In genomic region chr17:71003721-71004120, GRCm38 (mm10) we compare ENCODE assay signal across 14 mouse cellular contexts. TPM values are rescaled to one million over a fixed set of nuclear protein-coding genes. Genes with fewer than 3 reads are reported as not detected.
DNase-seq lines count a peak whose midpoint lies in the region; ATAC-seq and TF ChIP-seq lines count a peak whose summit lies in the region.
"Had no signal": no experiment of that assay in that cellular context is flagged by ENCODE, and none has a peak within 500 bp of the region (broad histone marks: within the 10 kb centered on the region; RNA-seq: fewer than 3 reads in every experiment).

No protein-coding gene starts in this region.

- H3K9ac ChIP-seq in heart, embryonic 14.5 days (ENCODE audit: low read length), result peak overlapping the region; percentile 99
- no peak overlapping the region for H3K9ac ChIP-seq in midbrain, embryonic 16.5 days (ENCODE audit: low read depth, low read length)
- peak overlapping the region; percentile 96 for H3K9ac ChIP-seq in liver, embryonic 12.5 days
- no peak overlapping the region for H3K9ac ChIP-seq in stomach, postnatal 0 days (ENCODE audit: low read length)
- H3K9ac ChIP-seq: forebrain, embryonic 15.5 days had no signal

- ATAC-seq in heart, embryonic 14.5 days (ENCODE audit: insufficient number of reproducible peaks, insufficient read depth, low FRiP score, low read depth), result no peak
- no peak for ATAC-seq in midbrain, embryonic 16.5 days
- peak; percentile 13; the same call in 1 of the 2 replicates for ATAC-seq in liver, embryonic 12.5 days
- ATAC-seq in stomach, postnatal 0 days (ENCODE audit: low FRiP score, low TSS enrichment), result no peak
- ATAC-seq: CD4-positive, CD25-positive, alpha-beta regulatory T cell, adult 4 months; forebrain, embryonic 15.5 days had no signal

- H3K4me3 ChIP-seq in heart, embryonic 14.5 days (ENCODE audit: control insufficient read depth in 1 of 2, insufficient read depth in 1 of 2, low read depth in 1 of 2, low read length in 2 of 2), result no peak overlapping the region
- no peak overlapping the region for H3K4me3 ChIP-seq in midbrain, embryonic 10.5 days
- H3K4me3 ChIP-seq in midbrain, embryonic 16.5 days (ENCODE audit: low read depth, low read length), result no peak overlapping the region
- H3K4me3 ChIP-seq in liver, embryonic 12.5 days, result 0 out of 2 replicates have a peak overlapping the region, but pooled peaks have one; percentile 85
- H3K4me3 ChIP-seq in stomach, postnatal 0 days (ENCODE audit: low read depth, low read length), result no peak overlapping the region
- H3K4me3 ChIP-seq: forebrain, embryonic 15.5 days had no signal

- TF ChIP-seq EP300 in stomach, postnatal 0 days (optimal IDR thresholded peaks at IDR 0.05), result no peak

- H3K4me2 ChIP-seq in heart, embryonic 14.5 days (ENCODE audit: low read length), result peak overlapping the region; percentile 65; the same call in 1 of the 2 replicates
- H3K4me2 ChIP-seq in midbrain, embryonic 16.5 days (ENCODE audit: low read length), result no peak overlapping the region
- peak overlapping the region; percentile 75 for H3K4me2 ChIP-seq in liver, embryonic 12.5 days
- no peak overlapping the region; the same call in 1 of the 2 replicates for H3K4me2 ChIP-seq in stomach, postnatal 0 days (replicated peaks; ENCODE audit: low read depth)
- H3K4me2 ChIP-seq: forebrain, embryonic 15.5 days had no signal

- TF ChIP-seq CTCF in stomach, postnatal 0 days (IDR thresholded peaks at IDR 0.05; ENCODE audit: low read depth), result no peak

- H3K36me3 ChIP-seq in heart, embryonic 14.5 days (ENCODE audit: control insufficient read depth, insufficient read depth, low read length), result 0 out of 2 replicates have a peak, but pooled peaks cover 3% of the 10 kb centered on the region
- H3K36me3 ChIP-seq in midbrain, embryonic 10.5 days, result 0 out of 2 replicates have a peak, but pooled peaks cover 7% of the 10 kb centered on the region
- H3K36me3 ChIP-seq in midbrain, embryonic 16.5 days (ENCODE audit: control insufficient read depth, insufficient read depth, low read length), result no peaks in the 10 kb centered on the region
- peaks cover 11% of the 10 kb centered on the region for H3K36me3 ChIP-seq in liver, embryonic 12.5 days
- no peaks in the 10 kb centered on the region for H3K36me3 ChIP-seq in stomach, postnatal 0 days (ENCODE audit: control insufficient read depth, insufficient read depth, low read length)
- H3K36me3 ChIP-seq: forebrain, embryonic 15.5 days had no signal

- H3K27me3 ChIP-seq in heart, embryonic 14.5 days (ENCODE audit: control insufficient read depth, insufficient read depth, low read length), result no peaks in the 10 kb centered on the region
- no peaks in the 10 kb centered on the region for H3K27me3 ChIP-seq in midbrain, embryonic 10.5 days (ENCODE audit: low read depth, poor library complexity, severe bottlenecking)
- no peaks in the 10 kb centered on the region for H3K27me3 ChIP-seq in midbrain, embryonic 16.5 days (ENCODE audit: control insufficient read depth, insufficient read depth, low read depth, low read length)
- H3K27me3 ChIP-seq in liver, embryonic 12.5 days (replicated peaks), result no peaks in the 10 kb centered on the region
- H3K27me3 ChIP-seq in stomach, postnatal 0 days (ENCODE audit: control insufficient read depth, insufficient read depth, low read length), result no peaks in the 10 kb centered on the region
- H3K27me3 ChIP-seq: forebrain, embryonic 15.5 days had no signal

- no peaks in the 10 kb centered on the region for H3K9me3 ChIP-seq in heart, embryonic 14.5 days (ENCODE audit: control insufficient read depth, low read length)
- no peaks in the 10 kb centered on the region for H3K9me3 ChIP-seq in midbrain, embryonic 10.5 days (replicated peaks)
- no peaks in the 10 kb centered on the region for H3K9me3 ChIP-seq in midbrain, embryonic 16.5 days (replicated peaks; ENCODE audit: control insufficient read depth, low read length, poor library complexity, severe bottlenecking)
- no peaks in the 10 kb centered on the region for H3K9me3 ChIP-seq in liver, embryonic 12.5 days (replicated peaks)
- H3K9me3 ChIP-seq in stomach, postnatal 0 days (ENCODE audit: control insufficient read depth, low read length), result no peaks in the 10 kb centered on the region
- H3K9me3 ChIP-seq: forebrain, embryonic 15.5 days had no signal

- 65% methylated on average over 2 of the region's 2 CpGs for WGBS in heart, embryonic 14.5 days
- 96% methylated on average over 2 of the region's 2 CpGs for WGBS in midbrain, embryonic 10.5 days
- WGBS in midbrain, embryonic 16.5 days, result 90% methylated on average over 2 of the region's 2 CpGs
- 36% methylated on average over 2 of the region's 2 CpGs for WGBS in liver, embryonic 12.5 days (ENCODE audit: insufficient replicate concordance)
- WGBS in stomach, postnatal 0 days, result 58% methylated on average over 2 of the region's 2 CpGs

- peak overlapping the region; percentile 97 to 100 for H3K27ac ChIP-seq in heart, embryonic 14.5 days (replicated peaks in 1 of 2; ENCODE audit: control insufficient read depth in 1 of 2, insufficient read depth in 1 of 2, low read depth in 2 of 2, low read length in 2 of 2)
- peak overlapping the region; percentile 99; the same call in 1 of the 2 replicates for H3K27ac ChIP-seq in midbrain, embryonic 10.5 days (replicated peaks)
- no peak overlapping the region for H3K27ac ChIP-seq in midbrain, embryonic 16.5 days (ENCODE audit: low read length)
- peak overlapping the region; percentile 99 for H3K27ac ChIP-seq in liver, embryonic 12.5 days
- peak overlapping the region; percentile 100 for H3K27ac ChIP-seq in stomach, postnatal 0 days (replicated peaks)
- H3K27ac ChIP-seq: forebrain, embryonic 15.5 days had no signal

- no peak for DNase-seq in heart, adult 18-20 months
- no peak for DNase-seq in midbrain, embryonic 10.5 days (ENCODE audit: low spot score)
- no peak for DNase-seq in stomach, postnatal 0 days (ENCODE audit: low spot score)
- DNase-seq in thymus, postnatal 25 days, result no peak
- DNase-seq in T-cell, adult 2 months (ENCODE audit: low spot score), result no peak
- DNase-seq: adrenal gland, postnatal 36 days; cerebellum, adult 11-12 months; gastrocnemius, postnatal 36 days; kidney, adult 2 months had no signal

- H3K4me1 ChIP-seq in heart, embryonic 14.5 days (ENCODE audit: control insufficient read depth in 2 of 2, insufficient read depth in 2 of 2, low read length in 2 of 2), result peaks cover 9 to 26% of the 10 kb centered on the region in 2 experiments
- peaks cover 26% of the 10 kb centered on the region for H3K4me1 ChIP-seq in midbrain, embryonic 10.5 days
- H3K4me1 ChIP-seq in midbrain, embryonic 16.5 days (ENCODE audit: control insufficient read depth, insufficient read depth, low read length), result peaks cover 8% of the 10 kb centered on the region
- H3K4me1 ChIP-seq in liver, embryonic 12.5 days, result peaks cover 38% of the 10 kb centered on the region
- H3K4me1 ChIP-seq in stomach, postnatal 0 days (replicated peaks; ENCODE audit: control insufficient read depth, insufficient read depth), result peaks cover 2% of the 10 kb centered on the region; the same call in 1 of the 2 replicates

RNA-seq across cellular contexts. Expression of gene Myl12a, which starts 1.0 kb away (rescaled TPM):
- polyA plus RNA-seq in heart, embryonic 14.5 days (2014; fragmentation: Nextera tagmentation; extraction: Ambion mirVana), result 746 and 761 TPM in 2 replicates
- total RNA-seq in heart, adult 18-20 months (2021), result 1,000 to 10,000 TPM in 1 of 2 experiments, 100 to 1,000 TPM in 1; 965 to 1,012 TPM
- 366 and 403 TPM in 2 replicates for polyA plus RNA-seq in midbrain, embryonic 10.5 days (2016; fragmentation: Nextera tagmentation; extraction: Ambion mirVana)
- polyA plus RNA-seq in midbrain, embryonic 16.5 days (2015; fragmentation: Nextera tagmentation; extraction: Ambion mirVana), result 82.2 and 92.0 TPM in 2 replicates
- 292 TPM in 2 replicates for polyA plus RNA-seq in liver, embryonic 12.5 days (2016; fragmentation: Nextera tagmentation; extraction: Ambion mirVana)
- 497 and 534 TPM in 2 replicates for polyA plus RNA-seq in stomach, postnatal 0 days (2015; fragmentation: Nextera tagmentation; extraction: Ambion mirVana)

RNA-seq across cellular contexts. Expression of gene Myom1, which starts 1.3 kb away (rescaled TPM):
- 273 and 300 TPM in 2 replicates for polyA plus RNA-seq in heart, embryonic 14.5 days (2014; fragmentation: Nextera tagmentation; extraction: Ambion mirVana)
- 1,000 to 10,000 TPM in 1 of 2 experiments, 100 to 1,000 TPM in 1; 977 to 1,053 TPM for total RNA-seq in heart, adult 18-20 months (2021)
- polyA plus RNA-seq in midbrain, embryonic 10.5 days (2016; fragmentation: Nextera tagmentation; extraction: Ambion mirVana), result 1.7 and 2.3 TPM in 2 replicates
- 1.3 and 1.4 TPM in 2 replicates for polyA plus RNA-seq in midbrain, embryonic 16.5 days (2015; fragmentation: Nextera tagmentation; extraction: Ambion mirVana)
- polyA plus RNA-seq in liver, embryonic 12.5 days (2016; fragmentation: Nextera tagmentation; extraction: Ambion mirVana), result 3.5 and 3.9 TPM in 2 replicates
- polyA plus RNA-seq in stomach, postnatal 0 days (2015; fragmentation: Nextera tagmentation; extraction: Ambion mirVana), result 9.6 and 9.8 TPM in 2 replicates

Comparison
In these comparisons a context has a peak if more than half of its experiments do, and no peak if none do; other contexts are left out.
1. H3K4me2 ChIP-seq: peak in heart, embryonic 14.5 days (single experiment) and liver, embryonic 12.5 days (single experiment); none in midbrain, embryonic 16.5 days (single experiment) and stomach, postnatal 0 days (single experiment).
2. H3K9ac ChIP-seq: peak in heart, embryonic 14.5 days (single experiment) and liver, embryonic 12.5 days (single experiment); none in midbrain, embryonic 16.5 days (single experiment) and stomach, postnatal 0 days (single experiment).
3. RNA of gene Myom1, which starts 1.3 kb away (polyA plus RNA-seq): 273 to 300 TPM in heart, embryonic 14.5 days; 9.6 to 9.8 TPM in stomach, postnatal 0 days, 3.5 to 3.9 TPM in liver, embryonic 12.5 days, 1.7 to 2.3 TPM in midbrain, embryonic 10.5 days and 1.3 to 1.4 TPM in midbrain, embryonic 16.5 days; every median in the first group is over 10 times any median in the second.